Mouse (Mus musculus): ENCODE measurements at regions not wholly inside any gene's neighbourhood (a gene's known extent, or its start where the extent isn't known, plus 50 kb on each side); places are given as distances from the start of the nearest gene placed in this dataset.
"Not testable (repeated sequence)": the region's sequence is repeated elsewhere in the genome, so short reads cannot be mapped to it uniquely, and the experiment has no call there.

- DNase-seq = peak; percentile 51
Measured at GRCm38 (mm10) chr10:62055408-62055807, 76.5 kb upstream of the Col13a1 start.

DNA sequence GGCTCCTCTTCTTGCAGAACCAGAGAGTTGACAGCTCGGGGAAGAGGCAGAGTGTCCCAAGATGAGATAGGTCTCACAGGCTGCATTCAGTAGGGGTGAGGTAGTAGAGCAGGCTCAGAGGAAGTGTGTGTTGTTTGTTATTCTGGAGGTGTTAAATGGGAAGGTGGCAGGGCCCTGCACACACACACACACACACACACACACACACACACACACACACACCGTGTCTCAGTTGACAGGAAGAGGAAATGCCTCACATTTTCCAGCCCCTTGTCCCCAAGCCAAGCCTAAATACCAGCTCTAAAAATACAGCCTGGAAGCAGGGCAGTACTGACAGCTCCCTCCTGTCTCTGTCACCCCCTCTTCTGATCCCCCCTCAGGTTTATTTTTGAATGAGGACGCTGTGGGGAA is 70.9 kb upstream of the Col13a1 start:
- DNase-seq = no peak

DNA sequence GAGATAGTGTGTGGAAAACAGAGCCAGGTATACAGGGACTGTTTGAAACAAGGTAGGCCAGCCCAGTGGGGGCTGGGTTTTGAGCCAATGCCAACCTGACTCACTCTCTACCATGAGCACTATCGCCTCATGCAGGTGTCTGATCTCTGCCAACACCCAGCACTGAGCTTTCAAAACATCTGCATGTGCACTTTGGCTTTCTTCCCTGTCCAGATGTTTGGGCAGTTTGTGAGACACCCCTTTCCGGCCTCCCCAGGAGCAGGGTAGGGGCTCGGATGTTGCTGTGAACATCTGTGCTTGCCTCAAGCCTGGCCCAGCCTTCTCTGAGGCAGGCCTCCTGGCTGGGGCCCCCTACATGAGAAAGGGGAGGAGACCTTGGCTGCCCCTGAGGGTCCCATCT is 65.5 kb upstream of the Col13a1 start:
- DNase-seq = no peak

GRCm38 (mm10) chr10:62039915-62040314 is 61.0 kb upstream of the Col13a1 start:
- DNase-seq = no peak

DNA sequence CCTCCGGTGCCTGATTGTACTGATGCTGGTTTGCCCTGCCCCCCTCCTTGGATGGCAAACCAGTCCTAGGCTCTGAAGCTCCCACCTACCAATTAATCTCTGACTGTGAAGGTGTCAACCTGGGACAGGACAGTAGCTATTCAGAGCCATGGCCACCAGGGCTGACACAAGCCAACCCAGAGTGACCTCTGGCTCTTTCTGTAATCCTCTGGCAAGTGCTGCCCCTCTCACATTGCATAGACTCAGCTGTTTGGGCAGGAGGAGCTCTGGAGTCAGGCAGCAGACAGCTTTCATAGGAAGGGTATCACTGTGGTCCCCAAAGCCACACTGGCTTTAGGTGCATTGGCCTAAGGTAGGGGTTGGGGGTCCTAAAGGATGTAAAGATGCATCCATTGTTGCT is 59.7 kb upstream of the Col13a1 start:
- no peak for DNase-seq

- no peak for DNase-seq
Measured at GRCm38 (mm10) chr10:62037402-62038199, 58.7 kb upstream of the Col13a1 start.

DNA sequence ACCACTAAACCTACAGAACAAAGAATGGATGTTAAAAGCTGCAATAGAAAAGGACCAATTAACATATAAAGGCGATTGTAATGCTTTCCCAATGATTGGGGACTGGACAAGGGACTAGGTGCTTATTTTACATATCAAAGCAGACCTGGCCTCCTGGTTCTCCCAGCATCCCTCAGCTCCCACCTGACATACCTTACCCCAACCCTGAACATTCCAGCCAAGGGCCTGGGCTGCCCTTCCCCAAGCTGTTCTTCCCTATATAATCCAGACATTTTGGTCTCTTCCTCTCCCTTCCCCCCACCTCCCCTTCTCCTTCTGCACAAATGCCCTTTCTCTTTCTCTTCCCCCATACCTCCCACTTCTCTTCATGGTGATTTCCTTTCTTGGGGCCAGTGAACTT is 57.9 kb upstream of the Col13a1 start:
- DNase-seq = no peak

- no peak for DNase-seq
Measured at GRCm38 (mm10) chr10:62034291-62034690, 55.4 kb upstream of the Col13a1 start.

GRCm38 (mm10) chr10:62033748-62034147 is 54.8 kb upstream of the Col13a1 start:
- DNase-seq = no peak

DNA sequence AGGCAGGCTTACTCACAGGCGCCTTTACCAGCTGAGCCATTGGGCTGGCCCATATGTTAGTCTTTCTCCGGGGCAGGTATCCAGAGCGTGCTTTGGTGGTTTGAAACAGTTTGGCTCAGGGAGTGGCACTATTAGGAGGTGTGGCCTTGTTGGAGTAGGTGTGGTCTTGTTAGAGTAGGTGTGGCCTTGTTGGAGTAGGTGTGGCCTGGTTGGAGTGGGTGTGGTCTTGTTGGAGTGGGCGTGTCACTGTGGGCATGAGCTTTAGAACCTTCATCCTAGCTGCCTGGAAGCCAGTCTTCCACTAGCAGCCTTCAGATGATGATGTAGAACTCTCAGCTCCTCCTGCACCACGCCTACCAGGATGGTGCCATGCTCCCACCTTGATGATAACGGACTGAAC is 53.1 kb upstream of the Col13a1 start:
- not testable (repeated sequence) for DNase-seq

- DNase-seq = no peak
Measured at GRCm38 (mm10) chr10:62029271-62029670, 50.4 kb upstream of the Col13a1 start.
